Mouse (Mus musculus): ENCODE data around the gene Slc27a5.

Slc27a5 gene

GRCm38 (mm10) chr7:13015217-13015616, 17.2 kb upstream of the Slc27a5 start:
- H3K27me3 ChIP-seq (ENCODE audit: insufficient read depth, low read length), result no peaks in the 10 kb centered on the region
- peaks cover 70% of the 10 kb centered on the region for H3K4me1 ChIP-seq (replicated peaks; ENCODE audit: low read depth, low read length)
- TF ChIP-seq NANOG (IDR thresholded peaks at IDR 0.05; ENCODE audit: borderline replicate concordance, low read length), result no peak
- no peak for TF ChIP-seq CTCF (conservative IDR thresholded peaks at IDR 0.05; ENCODE audit: low read length)
- no peak for TF ChIP-seq POU5F1 (IDR thresholded peaks at IDR 0.05; ENCODE audit: borderline replicate concordance, low read length)
- H3K4me3 ChIP-seq (replicated peaks; ENCODE audit: low read length), result no peak overlapping the region
- no peaks in the 10 kb centered on the region for H3K9me3 ChIP-seq (ENCODE audit: low read length)
- H3K36me3 ChIP-seq (ENCODE audit: insufficient read depth, low read length), result no peaks in the 10 kb centered on the region

GRCm38 (mm10) chr7:13014275-13014839, 16.4 kb upstream of the Slc27a5 start:
- H3K9me3 ChIP-seq (ENCODE audit: low read length), result no peaks in the 10 kb centered on the region
- no peaks in the 10 kb centered on the region for H3K27me3 ChIP-seq (ENCODE audit: insufficient read depth, low read length)
- H3K4me1 ChIP-seq (replicated peaks; ENCODE audit: low read depth, low read length), result peaks cover 67% of the 10 kb centered on the region
- TF ChIP-seq CTCF (conservative IDR thresholded peaks at IDR 0.05; ENCODE audit: low read length), result no peak
- TF ChIP-seq POU5F1 (IDR thresholded peaks at IDR 0.05; ENCODE audit: borderline replicate concordance, low read length), result peak; percentile 67
- peak; percentile 92 for TF ChIP-seq NANOG (IDR thresholded peaks at IDR 0.05; ENCODE audit: borderline replicate concordance, low read length)
- no peaks in the 10 kb centered on the region for H3K36me3 ChIP-seq (ENCODE audit: insufficient read depth, low read length)
- H3K4me3 ChIP-seq (replicated peaks; ENCODE audit: low read length), result peak overlapping the region; percentile 50

- Histone ChIP-seq H3K4me3 (replicated peaks; ENCODE audit: low read length) (peak overlapping the region; percentile 50), H3K4me1 (replicated peaks; ENCODE audit: low read depth, low read length) (peaks cover 63% of the 10 kb centered on the region), H3K36me3 (ENCODE audit: insufficient read depth, low read length) (no peaks in the 10 kb centered on the region), H3K27me3 (ENCODE audit: insufficient read depth, low read length) (no peaks in the 10 kb centered on the region), H3K9me3 (ENCODE audit: low read length) (no peaks in the 10 kb centered on the region)
- no peak for TF ChIP-seq POU5F1 (IDR thresholded peaks at IDR 0.05; ENCODE audit: borderline replicate concordance, low read length)
Measured at GRCm38 (mm10) chr7:13013671-13014070, 15.7 kb upstream of the Slc27a5 start.

GRCm38 (mm10) chr7:13010005-13010908, 12.3 kb upstream of the Slc27a5 start, which contains the start of gene Zbtb45:
Gene Zbtb45, minus strand, starts transcription at chr7:13010034.
- Histone ChIP-seq H3K9me3 (ENCODE audit: low read length) (no peaks in the 10 kb centered on the region), H3K4me3 (replicated peaks; ENCODE audit: low read length) (peak within 1 kb of the TSS; percentile 85), H3K27me3 (ENCODE audit: insufficient read depth, low read length) (no peaks in the 10 kb centered on the region), H3K4me1 (replicated peaks; ENCODE audit: low read depth, low read length) (peaks cover 70% of the 10 kb centered on the region), H3K36me3 (ENCODE audit: insufficient read depth, low read length) (peaks cover 15% of the 10 kb centered on the region)
- TF ChIP-seq CTCF (conservative IDR thresholded peaks at IDR 0.05; ENCODE audit: low read length) (no peak), NANOG (IDR thresholded peaks at IDR 0.05; ENCODE audit: borderline replicate concordance, low read length) (no peak), POU5F1 (IDR thresholded peaks at IDR 0.05; ENCODE audit: borderline replicate concordance, low read length) (no peak)

- Histone ChIP-seq H3K36me3 (ENCODE audit: insufficient read depth, low read length) (peaks cover 23% of the 10 kb centered on the region), H3K4me3 (replicated peaks; ENCODE audit: low read length) (peak overlapping the region; percentile 85), H3K4me1 (replicated peaks; ENCODE audit: low read depth, low read length) (peaks cover 73% of the 10 kb centered on the region), H3K9me3 (ENCODE audit: low read length) (no peaks in the 10 kb centered on the region), H3K27me3 (ENCODE audit: insufficient read depth, low read length) (no peaks in the 10 kb centered on the region)
- TF ChIP-seq CTCF (conservative IDR thresholded peaks at IDR 0.05; ENCODE audit: low read length) (peak; percentile 93), POU5F1 (IDR thresholded peaks at IDR 0.05; ENCODE audit: borderline replicate concordance, low read length) (no peak), NANOG (IDR thresholded peaks at IDR 0.05; ENCODE audit: borderline replicate concordance, low read length) (no peak)
Measured at GRCm38 (mm10) chr7:13009143-13010004, 11.4 kb upstream of the Slc27a5 start.

DNA sequence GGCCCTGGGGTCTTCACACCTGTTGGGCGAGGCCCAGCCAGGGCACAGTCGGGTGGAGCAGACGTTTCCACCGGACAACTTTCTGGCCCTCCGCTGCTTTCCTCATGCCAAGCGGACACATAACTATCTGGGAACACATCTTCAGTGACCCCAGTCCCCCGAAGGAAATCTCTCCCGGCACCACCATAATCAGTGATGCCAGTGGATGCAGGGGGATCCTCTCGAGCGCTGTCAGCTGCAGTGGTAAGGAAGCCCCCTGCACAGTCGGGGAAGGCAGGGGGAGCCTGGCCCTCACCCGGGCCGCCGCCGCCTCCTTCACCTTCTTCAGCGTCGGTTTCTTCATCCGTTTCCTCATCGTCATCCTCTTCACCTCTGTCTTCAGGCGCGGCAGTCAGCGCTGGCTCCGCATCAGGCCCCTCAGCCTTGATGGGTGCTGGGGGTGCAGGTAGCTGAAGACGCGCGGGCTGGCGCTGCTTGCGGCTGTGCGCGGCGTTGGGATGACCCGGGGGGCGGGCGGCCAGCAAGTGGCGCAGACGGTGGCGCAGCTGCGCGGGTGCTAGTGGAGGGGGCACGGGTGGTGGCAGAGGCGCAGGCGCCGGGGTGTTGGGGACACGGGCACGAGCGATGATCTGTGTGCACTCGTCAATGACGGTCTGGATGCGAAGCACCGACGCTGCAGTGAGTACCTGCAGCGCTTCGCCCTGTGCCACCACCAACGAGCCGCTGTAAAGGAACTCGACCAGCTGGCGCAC, 9.5 kb upstream of the Slc27a5 start:
- TF ChIP-seq POU5F1 (IDR thresholded peaks at IDR 0.05; ENCODE audit: borderline replicate concordance, low read length) (no peak), NANOG (IDR thresholded peaks at IDR 0.05; ENCODE audit: borderline replicate concordance, low read length) (no peak), CTCF (conservative IDR thresholded peaks at IDR 0.05; ENCODE audit: low read length) (no peak)
- no peaks in the 10 kb centered on the region for H3K27me3 ChIP-seq (ENCODE audit: insufficient read depth, low read length)
- peaks cover 30% of the 10 kb centered on the region for H3K36me3 ChIP-seq (ENCODE audit: insufficient read depth, low read length)
- peak overlapping the region; percentile 85 for H3K4me3 ChIP-seq (replicated peaks; ENCODE audit: low read length)
- H3K4me1 ChIP-seq (replicated peaks; ENCODE audit: low read depth, low read length), result peaks cover 63% of the 10 kb centered on the region
- H3K9me3 ChIP-seq (ENCODE audit: low read length), result no peaks in the 10 kb centered on the region

DNA sequence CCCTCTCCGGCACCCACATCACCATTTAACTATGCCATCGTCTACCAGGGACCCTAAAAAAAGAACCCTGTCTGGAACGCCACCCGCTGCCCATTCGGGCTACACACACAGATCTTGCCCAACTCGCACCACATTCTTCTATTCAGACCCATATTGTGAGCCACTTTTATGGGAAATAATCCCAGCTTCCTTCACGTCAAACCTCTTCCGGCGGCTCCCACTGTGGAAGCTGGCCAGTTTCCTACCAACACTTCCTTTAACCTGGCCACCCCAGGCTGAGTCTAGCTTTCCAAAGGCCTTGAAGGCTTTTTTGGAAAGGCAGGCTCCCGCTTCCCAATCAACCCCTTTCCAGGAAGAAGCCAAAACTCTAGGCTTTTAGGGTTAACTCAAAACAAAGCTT, 8.5 kb upstream of the Slc27a5 start:
- peaks cover 53% of the 10 kb centered on the region for H3K4me1 ChIP-seq (replicated peaks; ENCODE audit: low read depth, low read length)
- H3K36me3 ChIP-seq (ENCODE audit: insufficient read depth, low read length), result peaks cover 30% of the 10 kb centered on the region
- peak overlapping the region; percentile 85 for H3K4me3 ChIP-seq (replicated peaks; ENCODE audit: low read length)
- H3K9me3 ChIP-seq (ENCODE audit: low read length), result no peaks in the 10 kb centered on the region
- no peaks in the 10 kb centered on the region for H3K27me3 ChIP-seq (ENCODE audit: insufficient read depth, low read length)
- TF ChIP-seq NANOG (IDR thresholded peaks at IDR 0.05; ENCODE audit: borderline replicate concordance, low read length) (no peak), POU5F1 (IDR thresholded peaks at IDR 0.05; ENCODE audit: borderline replicate concordance, low read length) (no peak), CTCF (conservative IDR thresholded peaks at IDR 0.05; ENCODE audit: low read length) (no peak)

All from E14TG2a.4 (cell line).